Mouse (Mus musculus): Measurements from ENCODE around the gene Rad54l. TPM values are rescaled to one million over a fixed set of nuclear protein-coding genes. Genes with fewer than 3 reads are reported as not detected.

Gene Rad54l
- polyA plus RNA-seq, 1 experiment from 2014 or later: 28.5 TPM

DNA sequence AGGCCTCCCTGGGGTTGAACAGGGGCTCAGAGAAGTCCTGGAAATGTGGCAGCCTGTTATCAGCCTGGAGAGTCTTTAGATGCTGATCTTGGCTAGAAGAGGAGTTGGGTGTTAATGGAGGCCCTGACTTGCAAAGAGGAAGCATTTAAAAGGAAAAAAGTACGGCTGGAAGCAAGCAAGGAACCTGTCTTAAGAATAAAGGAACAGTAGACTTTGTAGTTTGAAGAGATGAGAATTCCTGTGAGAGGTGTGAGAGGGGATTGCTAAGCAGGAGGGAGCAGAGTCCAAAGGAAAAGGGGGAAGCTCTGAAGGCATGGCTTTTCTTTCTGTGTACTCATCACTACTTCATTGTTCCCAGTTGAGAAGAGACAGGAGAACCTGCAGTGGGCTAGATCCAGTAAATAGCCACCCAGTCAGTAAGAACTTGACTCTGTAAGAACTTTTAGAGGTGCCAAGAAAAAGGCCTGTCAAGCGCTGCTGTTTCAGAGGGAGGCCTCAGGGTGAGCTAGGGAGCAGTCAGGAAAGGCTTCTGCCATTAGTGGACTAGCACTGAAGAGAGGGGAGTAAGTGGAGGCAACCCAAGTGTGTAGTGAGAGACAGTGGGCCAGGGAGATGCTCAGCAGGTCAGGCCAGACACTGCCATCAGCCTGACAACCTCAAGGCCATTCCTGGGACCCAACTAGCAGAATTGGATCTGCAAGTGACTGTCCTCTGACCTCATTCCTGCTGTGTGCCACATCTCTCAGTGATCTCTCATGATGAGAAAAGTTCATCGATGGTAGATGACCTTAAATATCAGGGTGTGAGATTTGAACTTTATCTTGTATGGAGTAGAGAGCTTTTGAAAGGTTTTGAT, 46.0 kb downstream of the Rad54l start:
- H3K27ac ChIP-seq: peak overlapping the region; percentile 98; the same call in 1 of the 2 replicates
- peak overlapping the region; percentile 85 for H3K4me2 ChIP-seq (replicated peaks)
- peak overlapping the region; percentile 98 for H3K9ac ChIP-seq
- peak overlapping the region; percentile 95 for H3K4me3 ChIP-seq
- WGBS: 65% methylated on average over 3 of the region's 3 CpGs
- no peaks in the 10 kb centered on the region for H3K27me3 ChIP-seq
- H3K4me1 ChIP-seq: peaks cover 28% of the 10 kb centered on the region
- no peak for ATAC-seq (ENCODE audit: low FRiP score)
- no peaks in the 10 kb centered on the region for H3K9me3 ChIP-seq (replicated peaks)
- H3K36me3 ChIP-seq: peaks cover 20% of the 10 kb centered on the region

GRCm38 (mm10) chr4:116076369-116077231, 46.9 kb downstream of the Rad54l start:
- WGBS: 4% methylated on average over 37 of the region's 37 CpGs
- no peaks in the 10 kb centered on the region for H3K27me3 ChIP-seq
- H3K4me2 ChIP-seq (replicated peaks): peak overlapping the region; percentile 85
- peak overlapping the region; percentile 98 for H3K9ac ChIP-seq
- H3K36me3 ChIP-seq: peaks cover 18% of the 10 kb centered on the region
- H3K27ac ChIP-seq: peak overlapping the region; percentile 98
- peak; percentile 17 for ATAC-seq (ENCODE audit: low FRiP score)
- H3K4me1 ChIP-seq: peaks cover 28% of the 10 kb centered on the region
- H3K4me3 ChIP-seq: peak overlapping the region; percentile 95
- no peaks in the 10 kb centered on the region for H3K9me3 ChIP-seq (replicated peaks)

DNA sequence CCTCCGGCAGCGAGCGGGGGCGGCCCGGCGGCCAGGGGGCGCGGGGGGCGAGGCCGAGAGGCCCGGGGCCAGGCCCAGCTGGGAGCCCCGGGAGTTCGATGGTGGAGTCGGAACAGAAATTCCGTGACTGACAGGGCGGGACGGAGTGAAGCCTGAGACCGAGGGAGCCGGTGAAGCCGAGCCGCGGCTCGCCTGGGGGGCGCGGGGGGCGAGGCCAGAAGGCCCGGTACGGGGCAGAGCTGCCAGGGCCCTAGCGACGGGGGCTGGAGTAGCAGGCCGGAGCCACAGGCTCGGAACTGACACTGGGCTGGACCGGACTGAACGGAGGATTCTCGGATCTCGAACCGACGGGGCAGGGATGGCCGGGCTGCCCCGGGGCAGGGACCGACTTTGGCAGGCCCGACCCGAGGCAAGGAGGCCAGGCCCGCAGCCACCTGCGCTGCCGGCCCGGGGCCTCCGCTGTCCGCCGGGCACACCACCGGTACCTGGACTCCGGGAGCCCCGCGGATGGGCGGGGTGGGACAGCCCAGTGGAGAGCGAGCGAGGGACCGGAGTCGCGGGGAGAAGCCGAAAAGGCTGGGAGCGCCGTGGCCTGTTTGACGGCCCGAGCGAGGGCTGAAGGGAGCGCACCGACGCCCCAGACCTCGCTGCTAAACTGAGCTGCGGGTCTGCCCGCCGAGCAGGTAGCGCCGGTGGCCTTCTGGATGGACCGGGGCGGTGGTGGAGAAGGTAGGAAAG, 47.7 kb downstream of the Rad54l start:
- Histone ChIP-seq H3K4me3 (peak overlapping the region; percentile 95), H3K9me3 (replicated peaks) (no peaks in the 10 kb centered on the region), H3K27ac (peak overlapping the region; percentile 98), H3K36me3 (peaks cover 10% of the 10 kb centered on the region), H3K27me3 (no peaks in the 10 kb centered on the region), H3K4me1 (peaks cover 28% of the 10 kb centered on the region), H3K9ac (peak overlapping the region; percentile 98), H3K4me2 (replicated peaks) (peak overlapping the region; percentile 85)
- ATAC-seq (ENCODE audit: low FRiP score): peak; percentile 81
- under 1% methylated on average over 75 of the region's 77 CpGs for WGBS

DNA sequence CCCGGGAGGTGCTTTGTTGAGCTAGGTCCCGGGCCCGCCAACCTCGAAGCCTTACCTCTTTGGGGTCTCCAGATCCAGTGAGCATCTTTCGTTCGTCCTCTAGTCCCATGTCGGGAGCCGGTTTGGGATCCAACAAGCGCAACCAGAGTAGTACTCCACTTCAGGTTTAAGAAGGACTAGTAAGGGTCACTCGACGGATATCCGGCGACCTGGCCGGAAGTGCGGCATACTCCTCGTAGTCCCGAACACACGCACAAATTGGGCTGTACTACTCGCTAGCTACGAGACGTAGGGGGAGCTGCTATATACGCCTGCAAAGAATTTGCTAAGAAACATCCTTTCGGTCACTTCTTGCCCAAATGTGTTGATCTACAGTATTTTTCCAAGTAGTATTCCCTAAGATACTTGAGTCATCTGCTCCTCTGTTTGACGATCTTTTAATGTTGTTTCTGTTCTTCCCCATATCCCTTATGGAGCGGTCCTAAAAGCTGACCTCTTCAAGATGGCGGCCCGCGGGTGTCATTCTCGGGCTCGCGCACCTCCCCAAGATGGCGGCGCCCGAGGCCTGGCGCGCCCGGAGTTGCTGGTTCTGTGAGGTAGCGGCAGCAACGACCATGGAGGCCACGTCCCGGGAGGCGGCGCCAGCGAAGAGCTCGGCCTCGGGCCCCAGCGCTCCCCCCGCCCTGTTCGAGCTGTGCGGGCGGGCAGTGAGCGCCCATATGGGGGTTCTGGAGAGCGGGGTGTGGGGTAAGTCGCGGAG, 48.4 kb downstream of the Rad54l start, which contains the start of the genes Uqcrh and Lrrc41:
Uqcrh (minus strand) TSS at position 211 of the 760 bp plus-strand sequence.
Lrrc41 (plus strand) TSS at position 409 of the 760 bp plus-strand sequence.
- peaks cover 28% of the 10 kb centered on the region for H3K4me1 ChIP-seq
- peak within 1 kb of the TSS; percentile 98 for H3K9ac ChIP-seq
- H3K9me3 ChIP-seq (replicated peaks): no peaks in the 10 kb centered on the region
- WGBS: under 1% methylated on average over 55 of the region's 55 CpGs
- peaks cover 9% of the 10 kb centered on the region for H3K36me3 ChIP-seq
- peak; percentile 95 for ATAC-seq (ENCODE audit: low FRiP score)
- peak within 1 kb of the TSS; percentile 85 for H3K4me2 ChIP-seq (replicated peaks)
- H3K27ac ChIP-seq: peak within 1 kb of the TSS; percentile 98
- H3K4me3 ChIP-seq: peak within 1 kb of the TSS; percentile 95
- no peaks in the 10 kb centered on the region for H3K27me3 ChIP-seq

- Histone ChIP-seq H3K4me1 (peaks cover 28% of the 10 kb centered on the region), H3K9ac (peak overlapping the region; percentile 70), H3K36me3 (peaks cover 14% of the 10 kb centered on the region), H3K4me3 (peak overlapping the region; percentile 95), H3K9me3 (replicated peaks) (no peaks in the 10 kb centered on the region), H3K27me3 (no peaks in the 10 kb centered on the region), H3K27ac (no peak overlapping the region; the same call in 1 of the 2 replicates), H3K4me2 (replicated peaks) (peak overlapping the region; percentile 85)
- 3% methylated on average over 8 of the region's 8 CpGs for WGBS
- no peak for ATAC-seq (ENCODE audit: low FRiP score)
Observed at GRCm38 (mm10) chr4:116074145-116074675, 49.3 kb downstream of the Rad54l start.

- ATAC-seq (ENCODE audit: low FRiP score): no peak
- WGBS: 60% methylated on average over 4 of the region's 4 CpGs
- H3K4me3 ChIP-seq: no peak overlapping the region
Observed at GRCm38 (mm10) chr4:116073146-116073545, 50.3 kb downstream of the Rad54l start.

GRCm38 (mm10) chr4:116070116-116070515, 53.4 kb downstream of the Rad54l start:
- H3K4me1 ChIP-seq: peaks cover 16% of the 10 kb centered on the region
- no peak overlapping the region for H3K4me3 ChIP-seq
- H3K4me2 ChIP-seq (replicated peaks): no peak overlapping the region
- WGBS: 90% methylated on average over 6 of the region's 6 CpGs
- H3K36me3 ChIP-seq: peaks cover 50% of the 10 kb centered on the region
- no peak overlapping the region for H3K9ac ChIP-seq
- no peak overlapping the region for H3K27ac ChIP-seq
- no peak for ATAC-seq (ENCODE audit: low FRiP score)
- H3K27me3 ChIP-seq: no peaks in the 10 kb centered on the region
- H3K9me3 ChIP-seq (replicated peaks): no peaks in the 10 kb centered on the region

More at GRCm38 (mm10) chr4:116073146-116073545, 50.3 kb downstream of the Rad54l start:
- no peaks in the 10 kb centered on the region for H3K27me3 ChIP-seq
- H3K36me3 ChIP-seq: peaks cover 24% of the 10 kb centered on the region
- H3K27ac ChIP-seq: no peak overlapping the region
- H3K9ac ChIP-seq: no peak overlapping the region
- peaks cover 28% of the 10 kb centered on the region for H3K4me1 ChIP-seq
- no peaks in the 10 kb centered on the region for H3K9me3 ChIP-seq (replicated peaks)
- peak overlapping the region; percentile 85 for H3K4me2 ChIP-seq (replicated peaks)

GRCm38 (mm10) chr4:116063855-116064254, 59.6 kb downstream of the Rad54l start:
- 36% methylated on average over 1 of the region's 1 CpGs for WGBS
- Histone ChIP-seq H3K36me3 (peaks cover 32% of the 10 kb centered on the region), H3K27me3 (no peaks in the 10 kb centered on the region), H3K4me2 (replicated peaks) (no peak overlapping the region), H3K4me1 (no peaks in the 10 kb centered on the region), H3K9me3 (replicated peaks) (no peaks in the 10 kb centered on the region), H3K27ac (no peak overlapping the region), H3K9ac (no peak overlapping the region), H3K4me3 (no peak overlapping the region)
- no peak for ATAC-seq (ENCODE audit: low FRiP score)

DNA sequence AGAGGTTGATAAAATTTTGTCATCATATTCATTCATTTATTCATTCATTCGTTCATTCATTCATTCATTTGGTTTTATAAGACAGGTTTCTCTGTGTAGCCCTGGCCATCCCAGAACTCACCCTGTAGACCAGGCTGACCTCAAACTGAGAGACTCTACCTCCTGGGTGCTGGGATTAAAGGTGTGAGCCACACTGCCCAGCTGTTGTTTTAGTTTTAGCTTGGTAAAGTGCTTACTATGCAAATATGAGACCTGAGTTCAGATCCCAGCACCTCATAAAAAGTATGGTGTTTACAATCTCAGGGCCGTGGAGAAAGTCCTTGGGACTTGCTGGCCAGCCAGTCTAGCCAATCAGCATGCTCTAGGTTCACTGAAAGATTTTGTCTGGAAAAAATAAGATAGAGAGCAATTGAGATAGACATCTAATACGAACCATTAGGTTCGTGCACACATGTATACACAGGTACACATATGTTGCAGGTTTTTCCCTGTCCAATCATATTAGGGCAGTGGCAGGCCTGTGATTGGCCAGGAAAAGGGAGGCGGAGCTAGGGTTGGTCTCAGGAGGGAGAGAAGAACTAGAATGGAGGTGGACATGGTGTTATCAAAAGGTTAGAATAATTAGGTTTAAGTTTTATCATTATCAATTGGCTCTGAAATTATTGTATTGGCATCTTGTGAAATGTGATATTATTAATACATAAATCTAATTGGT, 64.3 kb downstream of the Rad54l start:
- no peaks in the 10 kb centered on the region for H3K36me3 ChIP-seq
- no peak overlapping the region for H3K4me2 ChIP-seq (replicated peaks)
- H3K27me3 ChIP-seq: no peaks in the 10 kb centered on the region
- no peak overlapping the region for H3K27ac ChIP-seq
- no peaks in the 10 kb centered on the region for H3K9me3 ChIP-seq (replicated peaks)
- no peak for ATAC-seq (ENCODE audit: low FRiP score)
- H3K9ac ChIP-seq: no peak overlapping the region
- no peak overlapping the region for H3K4me3 ChIP-seq
- H3K4me1 ChIP-seq: 0 out of 2 replicates have a peak, but pooled peaks cover 3% of the 10 kb centered on the region
- 81% methylated on average over 5 of the region's 5 CpGs for WGBS

- WGBS: 4% methylated on average over 1 of the region's 1 CpGs
- Histone ChIP-seq H3K27me3 (no peaks in the 10 kb centered on the region), H3K27ac (no peak overlapping the region), H3K9me3 (replicated peaks) (no peaks in the 10 kb centered on the region), H3K4me3 (no peak overlapping the region), H3K4me2 (replicated peaks) (no peak overlapping the region), H3K9ac (no peak overlapping the region), H3K36me3 (no peaks in the 10 kb centered on the region), H3K4me1 (peaks cover 9% of the 10 kb centered on the region; the same call in 1 of the 2 replicates)
- no peak for ATAC-seq (ENCODE audit: low FRiP score)
Observed at GRCm38 (mm10) chr4:116057559-116057958, 65.9 kb downstream of the Rad54l start.
